8 mouse cellular contexts compared by ENCODE assay signal in genomic region chr7:34228641-34229040, GRCm38 (mm10). TPM values are rescaled to one million over a fixed set of nuclear protein-coding genes. Genes with fewer than 3 reads are reported as not detected.
DNase-seq lines count a peak whose midpoint lies in the region; ATAC-seq and TF ChIP-seq lines count a peak whose summit lies in the region.

No protein-coding gene starts in this region.

- no peaks in the 10 kb centered on the region for H3K27me3 ChIP-seq in kidney, adult 2 months (replicated peaks; ENCODE audit: control insufficient read depth, insufficient read depth, low read length)
- no peaks in the 10 kb centered on the region for H3K27me3 ChIP-seq in heart, embryonic 14.5 days (ENCODE audit: control insufficient read depth, insufficient read depth, low read length)
- no peaks in the 10 kb centered on the region for H3K27me3 ChIP-seq in liver, embryonic 13.5 days

- peaks cover 7% of the 10 kb centered on the region; the same call in 1 of the 2 replicates for H3K4me1 ChIP-seq in kidney, adult 2 months (ENCODE audit: control insufficient read depth, insufficient read depth, low read length)
- peaks cover 9% of the 10 kb centered on the region for H3K4me1 ChIP-seq in brown adipose tissue, adult 24 weeks (ENCODE audit: control insufficient read depth, insufficient read depth, insufficient read length, low read length)
- peaks cover 27 to 55% of the 10 kb centered on the region in 2 experiments for H3K4me1 ChIP-seq in heart, embryonic 14.5 days (ENCODE audit: control insufficient read depth in 2 of 2, insufficient read depth in 2 of 2, low read length in 2 of 2)
- peaks cover 78% of the 10 kb centered on the region for H3K4me1 ChIP-seq in liver, embryonic 13.5 days (replicated peaks)
- peaks cover 28% of the 10 kb centered on the region for H3K4me1 ChIP-seq in olfactory bulb, adult 2 months (ENCODE audit: control insufficient read depth, insufficient read depth, low read length)

- DNase-seq in kidney, adult 2 months: peak; percentile 38
- no peak for DNase-seq in kidney, adult 8-10 months
- no peak for DNase-seq in liver, embryonic 13.5 days
- DNase-seq in spleen, adult 18-20 months: no peak
- DNase-seq in right cerebral cortex, postnatal 14 days: no peak

- TF ChIP-seq CTCF in kidney, adult 2 months (conservative IDR thresholded peaks at IDR 0.05; ENCODE audit: insufficient read depth, insufficient read length, low read depth, low read length): no peak
- no peak for TF ChIP-seq CTCF in olfactory bulb, adult 2 months (IDR thresholded peaks at IDR 0.05; ENCODE audit: insufficient read depth, low read depth, low read length)

- H3K36me3 ChIP-seq in kidney, adult 2 months (ENCODE audit: control insufficient read depth, insufficient read depth, low read length): peaks cover 2% of the 10 kb centered on the region; the same call in 1 of the 2 replicates
- H3K36me3 ChIP-seq in heart, embryonic 14.5 days (ENCODE audit: control insufficient read depth, insufficient read depth, low read length): peaks cover 51% of the 10 kb centered on the region
- H3K36me3 ChIP-seq in liver, embryonic 13.5 days: peaks cover 49% of the 10 kb centered on the region

- H3K4me2 ChIP-seq in heart, embryonic 14.5 days (ENCODE audit: low read length): peak overlapping the region; percentile 87
- peak overlapping the region; percentile 96 for H3K4me2 ChIP-seq in liver, embryonic 13.5 days

- WGBS in kidney, adult 2 months: 19% methylated on average over 9 of the region's 9 CpGs
- WGBS in heart, embryonic 14.5 days: 4% methylated on average over 7 of the region's 9 CpGs
- WGBS in liver, embryonic 13.5 days (ENCODE audit: insufficient replicate concordance): 5% methylated on average over 8 of the region's 9 CpGs
- WGBS in olfactory bulb, adult 2 months: 21% methylated on average over 7 of the region's 9 CpGs

- peak overlapping the region; percentile 9; the same call in 1 of the 2 replicates for H3K4me3 ChIP-seq in kidney, adult 2 months (ENCODE audit: insufficient read depth, low read depth, low read length)
- H3K4me3 ChIP-seq in brown adipose tissue, adult 24 weeks (ENCODE audit: insufficient read depth, low read depth, low read length): peak overlapping the region; percentile 89
- H3K4me3 ChIP-seq in heart, embryonic 14.5 days (ENCODE audit: control insufficient read depth in 1 of 2, insufficient read depth in 1 of 2, low read depth in 1 of 2, low read length in 2 of 2): peak overlapping the region; percentile 73 to 85
- H3K4me3 ChIP-seq in liver, embryonic 13.5 days (replicated peaks): peak overlapping the region; percentile 80
- peak overlapping the region; percentile 92 for H3K4me3 ChIP-seq in olfactory bulb, adult 2 months (ENCODE audit: insufficient read depth, low read depth, low read length)

- H3K27ac ChIP-seq in kidney, adult 2 months (ENCODE audit: insufficient read depth, low read depth, low read length): no peak overlapping the region
- H3K27ac ChIP-seq in brown adipose tissue, adult 24 weeks (replicated peaks; ENCODE audit: low read depth, low read length): no peak overlapping the region
- H3K27ac ChIP-seq in heart, embryonic 14.5 days (replicated peaks in 1 of 2; ENCODE audit: control insufficient read depth in 1 of 2, insufficient read depth in 1 of 2, low read depth in 2 of 2, low read length in 2 of 2): peak overlapping the region in 1 of 2 experiments; percentile 19; a peak in 1 of 4 replicates
- H3K27ac ChIP-seq in liver, embryonic 13.5 days: no peak overlapping the region
- H3K27ac ChIP-seq in olfactory bulb, adult 2 months (ENCODE audit: insufficient read depth, low read depth, low read length): no peak overlapping the region

- H3K9ac ChIP-seq in heart, embryonic 14.5 days (ENCODE audit: low read length): peak overlapping the region; percentile 98
- peak overlapping the region; percentile 87 for H3K9ac ChIP-seq in liver, embryonic 13.5 days

- TF ChIP-seq POLR2A in kidney, adult 2 months (IDR thresholded peaks at IDR 0.05; ENCODE audit: low read depth, low read length): no peak
- no peak for TF ChIP-seq POLR2A in olfactory bulb, adult 2 months (IDR thresholded peaks at IDR 0.05; ENCODE audit: insufficient read depth, low read depth, low read length)

- no peaks in the 10 kb centered on the region for H3K9me3 ChIP-seq in heart, embryonic 14.5 days (ENCODE audit: control insufficient read depth, low read length)
- no peaks in the 10 kb centered on the region for H3K9me3 ChIP-seq in liver, embryonic 13.5 days (replicated peaks)

- ATAC-seq in heart, embryonic 14.5 days (ENCODE audit: insufficient number of reproducible peaks, insufficient read depth, low FRiP score, low read depth): no peak
- no peak for ATAC-seq in liver, embryonic 13.5 days (ENCODE audit: low read depth)

RNA-seq across cellular contexts. Expression of gene Gpi1, which starts 1.5 kb away (rescaled TPM):
- 413 and 444 TPM in 2 replicates for polyA plus RNA-seq in kidney, adult 2 months (2012; rRNA removed)
- polyA plus RNA-seq in brown adipose tissue, adult 24 weeks (2012; ENCODE audit: insufficient read depth, insufficient read length, missing spikeins): 1,085 and 1,523 TPM in 2 replicates
- polyA plus RNA-seq in heart, embryonic 14.5 days (2014; fragmentation: Nextera tagmentation; extraction: Ambion mirVana): 834 and 845 TPM in 2 replicates
- polyA plus RNA-seq in liver, embryonic 13.5 days (2015; fragmentation: Nextera tagmentation; extraction: Ambion mirVana): 137 and 150 TPM in 2 replicates
- 367 and 564 TPM in 2 replicates for polyA plus RNA-seq in olfactory bulb, adult 2 months (2012; ENCODE audit: insufficient read depth, insufficient read length, low replicate concordance, missing spikeins)

RNA-seq across cellular contexts. Expression of gene Gm6096, which starts 22.2 kb away (rescaled TPM):
- polyA plus RNA-seq in kidney, adult 2 months (2012; rRNA removed): not detected in 2 replicates
- polyA plus RNA-seq in brown adipose tissue, adult 24 weeks (2012; ENCODE audit: insufficient read depth, insufficient read length, missing spikeins): not detected in 2 replicates
- 0.62 TPM in 1 of 2 replicates, not detected in the other for polyA plus RNA-seq in heart, embryonic 14.5 days (2014; fragmentation: Nextera tagmentation; extraction: Ambion mirVana)
- not detected in 2 replicates for polyA plus RNA-seq in liver, embryonic 13.5 days (2015; fragmentation: Nextera tagmentation; extraction: Ambion mirVana)
- not detected in 2 replicates for polyA plus RNA-seq in olfactory bulb, adult 2 months (2012; ENCODE audit: insufficient read depth, insufficient read length, low replicate concordance, missing spikeins)

RNA-seq across cellular contexts. Expression of gene Pdcd2l, which starts 32.2 kb away (rescaled TPM):
- polyA plus RNA-seq in kidney, adult 2 months (2012; rRNA removed): 22.8 and 25.1 TPM in 2 replicates
- polyA plus RNA-seq in brown adipose tissue, adult 24 weeks (2012; ENCODE audit: insufficient read depth, insufficient read length, missing spikeins): 11.5 and 22.8 TPM in 2 replicates
- 52.3 and 54.3 TPM in 2 replicates for polyA plus RNA-seq in heart, embryonic 14.5 days (2014; fragmentation: Nextera tagmentation; extraction: Ambion mirVana)
- 31.8 and 32.1 TPM in 2 replicates for polyA plus RNA-seq in liver, embryonic 13.5 days (2015; fragmentation: Nextera tagmentation; extraction: Ambion mirVana)
- not detected in 2 replicates for polyA plus RNA-seq in olfactory bulb, adult 2 months (2012; ENCODE audit: insufficient read depth, insufficient read length, low replicate concordance, missing spikeins)

RNA-seq across cellular contexts. Expression of gene Uba2, which starts 59.2 kb away (rescaled TPM):
- 28.4 and 32.7 TPM in 2 replicates for polyA plus RNA-seq in kidney, adult 2 months (2012; rRNA removed)
- polyA plus RNA-seq in brown adipose tissue, adult 24 weeks (2012; ENCODE audit: insufficient read depth, insufficient read length, missing spikeins): 39.0 and 39.9 TPM in 2 replicates
- polyA plus RNA-seq in heart, embryonic 14.5 days (2014; fragmentation: Nextera tagmentation; extraction: Ambion mirVana): 92.0 and 94.6 TPM in 2 replicates
- 131 and 146 TPM in 2 replicates for polyA plus RNA-seq in liver, embryonic 13.5 days (2015; fragmentation: Nextera tagmentation; extraction: Ambion mirVana)
- polyA plus RNA-seq in olfactory bulb, adult 2 months (2012; ENCODE audit: insufficient read depth, insufficient read length, low replicate concordance, missing spikeins): not detected in 2 replicates

Comparison
In these comparisons a context has a peak if more than half of its experiments do, and no peak if none do; other contexts are left out.
1. H3K4me3 ChIP-seq: peak in every context shown above with its lines; median percentile 92 in olfactory bulb, adult 2 months; 89 in brown adipose tissue, adult 24 weeks; 80 in liver, embryonic 13.5 days; 79 in heart, embryonic 14.5 days; 9 in kidney, adult 2 months.
2. RNA of gene Pdcd2l, which starts 32.2 kb away (polyA plus RNA-seq): 52.3 to 54.3 TPM in heart, embryonic 14.5 days, 31.8 to 32.1 TPM in liver, embryonic 13.5 days, 22.8 to 25.1 TPM in kidney, adult 2 months and 11.5 to 22.8 TPM in brown adipose tissue, adult 24 weeks; not detected in olfactory bulb, adult 2 months; every median in the first group is over 10 times any median in the second.